Mouse (Mus musculus): ENCODE measurements around the gene Gm12184. TPM values are rescaled to one million over a fixed set of nuclear protein-coding genes. Genes with fewer than 3 reads are reported as not detected.
"Not testable (repeated sequence)": the region's sequence is repeated elsewhere in the genome, so short reads cannot be mapped to it uniquely, and the experiment has no call there.

Gm12184 gene
- total RNA-seq, 2 experiments from 2014 or later, result 0.75 to 1.6 TPM

- intact Hi-C loops (cut with DNase I), result no loop called here
- DNase-seq (ENCODE audit: extremely low spot score in 1 of 2, low spot score in 2 of 2), result no peak
These were observed 25.7 kb upstream of the Gm12184 start for GRCm38 (mm10) chr11:48852190-48852589.

DNA sequence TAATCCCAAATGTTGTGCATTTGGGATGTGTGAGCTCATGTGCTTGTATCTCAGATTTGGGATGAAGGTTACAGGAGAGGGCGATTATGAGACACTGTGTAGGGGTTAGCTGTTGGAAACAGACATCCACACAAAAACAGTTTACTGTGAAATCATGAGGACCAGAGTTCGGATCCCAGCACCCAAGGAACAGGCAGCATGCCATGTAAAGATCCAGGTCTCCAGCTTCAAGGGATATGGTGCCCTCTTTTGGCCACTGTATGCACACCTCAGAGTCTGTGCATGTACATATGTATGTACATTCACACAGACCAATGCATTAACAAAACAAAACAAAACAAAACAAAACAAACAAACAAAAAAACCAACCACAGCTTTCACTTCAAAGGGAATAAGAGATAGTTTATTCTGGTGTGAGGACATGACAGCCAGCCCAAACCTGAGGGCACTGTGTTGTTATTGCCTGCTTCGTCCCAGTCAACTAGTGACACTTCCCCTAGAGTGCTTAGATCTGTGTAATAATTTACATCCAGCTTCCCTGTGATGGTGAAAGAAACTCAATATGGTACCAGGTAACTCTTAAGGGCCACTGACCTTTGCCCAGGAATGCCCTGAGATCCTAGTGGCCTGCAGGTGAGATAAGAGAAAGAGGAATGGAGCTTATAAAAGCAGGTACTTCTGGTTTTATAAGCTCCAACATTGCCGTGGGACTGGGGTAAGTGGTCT, 25.0 kb upstream of the Gm12184 start:
- DNase-seq (ENCODE audit: extremely low spot score in 1 of 2, low spot score in 2 of 2), result no peak
- intact Hi-C loops (cut with DNase I), result no loop called here

- intact Hi-C loops (cut with DNase I), result no loop called here
- DNase-seq (ENCODE audit: extremely low spot score in 1 of 2, low spot score in 2 of 2), result no peak
These were observed 23.8 kb upstream of the Gm12184 start for GRCm38 (mm10) chr11:48850240-48850639.

DNA sequence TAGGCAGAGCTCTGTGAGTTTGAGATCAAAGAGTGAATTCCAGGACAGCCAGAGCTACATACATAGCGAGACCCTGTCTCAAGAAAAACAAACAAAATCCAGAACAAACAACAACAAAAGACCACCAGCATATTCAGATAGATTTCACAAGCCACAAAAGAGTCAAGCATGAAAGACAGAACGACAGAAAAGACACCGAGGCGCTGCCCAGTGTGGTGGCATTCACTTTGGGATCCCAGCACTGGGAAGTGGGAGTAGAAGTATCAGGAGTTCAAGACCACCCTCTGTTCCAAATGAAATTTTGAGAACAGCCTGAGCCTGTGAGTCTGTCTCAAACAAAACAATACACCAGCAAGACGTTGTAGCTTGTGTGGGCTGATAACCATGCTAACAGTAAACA, 20.4 kb upstream of the Gm12184 start:
- DNase-seq (ENCODE audit: extremely low spot score in 1 of 2, low spot score in 2 of 2), result no peak
- intact Hi-C loops (cut with DNase I), result no loop called here

GRCm38 (mm10) chr11:48846362-48846761, 19.9 kb upstream of the Gm12184 start:
- intact Hi-C loops (cut with DNase I); DNase-seq (ENCODE audit: extremely low spot score in 1 of 2, low spot score in 2 of 2): not testable (repeated sequence)

- intact Hi-C loops (cut with DNase I), result no loop called here
- no peak for DNase-seq (ENCODE audit: extremely low spot score in 1 of 2, low spot score in 2 of 2)
These were observed 18.9 kb upstream of the Gm12184 start for GRCm38 (mm10) chr11:48845244-48845815.

GRCm38 (mm10) chr11:48844309-48844708, 17.9 kb upstream of the Gm12184 start:
- intact Hi-C loops (cut with DNase I), result no loop called here
- DNase-seq (ENCODE audit: extremely low spot score in 1 of 2, low spot score in 2 of 2), result no peak

- intact Hi-C loops (cut with DNase I), result no loop called here
- DNase-seq (ENCODE audit: extremely low spot score in 1 of 2, low spot score in 2 of 2), result no peak
These were observed 16.7 kb upstream of the Gm12184 start for GRCm38 (mm10) chr11:48843202-48843601.

- intact Hi-C loops (cut with DNase I), result no loop called here
These were observed 15.9 kb upstream of the Gm12184 start for GRCm38 (mm10) chr11:48842378-48842792.

GRCm38 (mm10) chr11:48841213-48841612, 14.8 kb upstream of the Gm12184 start:
- intact Hi-C loops (cut with DNase I), result no loop called here
- DNase-seq (ENCODE audit: extremely low spot score in 1 of 2, low spot score in 2 of 2), result no peak

More at GRCm38 (mm10) chr11:48842378-48842792, 15.9 kb upstream of the Gm12184 start:
- no peak for DNase-seq (ENCODE audit: extremely low spot score in 1 of 2, low spot score in 2 of 2)

DNA sequence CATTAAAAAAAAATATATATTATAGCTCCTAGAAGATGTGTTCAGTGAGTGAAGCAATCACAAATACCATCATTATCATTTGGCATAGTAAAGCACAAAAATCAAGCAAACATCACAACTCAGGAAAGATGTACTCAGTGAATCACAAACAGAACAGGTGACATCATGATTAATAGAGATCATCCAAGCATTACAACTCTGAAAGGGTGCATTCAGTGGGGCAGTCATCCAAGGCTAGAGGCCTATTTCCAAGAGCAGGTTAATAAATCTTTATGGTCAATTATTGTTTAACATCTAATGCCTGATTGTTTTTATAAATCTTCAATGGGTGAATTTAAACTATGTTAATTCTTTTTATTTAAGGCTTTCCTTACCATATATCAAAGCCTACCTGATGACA, 14.3 kb upstream of the Gm12184 start:
- no peak for DNase-seq (ENCODE audit: extremely low spot score in 1 of 2, low spot score in 2 of 2)
- intact Hi-C loops (cut with DNase I), result no loop called here

DNA sequence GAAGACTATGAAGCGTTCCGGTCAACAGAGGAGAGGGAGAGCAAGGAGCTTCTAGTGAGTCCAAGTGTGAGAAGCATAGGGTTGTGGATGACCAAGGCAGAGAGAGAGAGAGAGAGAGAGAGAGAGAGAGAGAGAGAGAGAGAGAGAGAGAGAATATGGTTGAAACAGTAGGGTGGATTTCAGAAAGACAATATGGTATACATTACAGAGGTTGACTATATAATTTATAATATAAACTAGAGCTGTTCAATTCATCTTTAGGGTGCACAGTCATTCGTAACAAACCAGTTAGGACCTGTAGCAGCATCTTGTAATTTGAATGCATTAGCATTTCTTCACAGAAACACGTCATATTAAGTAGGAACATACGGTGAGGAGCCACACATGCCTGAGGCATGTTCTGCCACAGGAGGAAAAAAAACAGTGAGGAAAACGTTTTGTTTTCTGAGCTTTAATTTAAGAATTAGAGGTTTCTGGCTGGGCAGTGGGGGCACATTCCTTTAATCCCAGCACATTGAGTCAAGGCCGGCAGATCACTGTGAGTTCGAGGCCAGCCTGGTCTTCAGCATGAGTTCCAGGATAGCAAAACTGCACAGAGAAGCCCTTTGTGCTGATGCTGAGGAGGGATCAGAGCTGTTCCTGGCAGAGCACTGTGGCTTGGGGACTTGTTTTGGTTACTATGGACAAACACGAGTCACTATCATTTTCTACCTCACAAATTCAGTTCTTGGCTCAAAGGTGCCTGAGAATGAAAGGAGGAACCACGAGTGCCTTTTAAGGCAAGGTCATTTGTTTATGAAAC, 12.6 kb upstream of the Gm12184 start:
- intact Hi-C loops (cut with DNase I), result no loop called here
- DNase-seq (ENCODE audit: extremely low spot score in 1 of 2, low spot score in 2 of 2), result no peak

DNA sequence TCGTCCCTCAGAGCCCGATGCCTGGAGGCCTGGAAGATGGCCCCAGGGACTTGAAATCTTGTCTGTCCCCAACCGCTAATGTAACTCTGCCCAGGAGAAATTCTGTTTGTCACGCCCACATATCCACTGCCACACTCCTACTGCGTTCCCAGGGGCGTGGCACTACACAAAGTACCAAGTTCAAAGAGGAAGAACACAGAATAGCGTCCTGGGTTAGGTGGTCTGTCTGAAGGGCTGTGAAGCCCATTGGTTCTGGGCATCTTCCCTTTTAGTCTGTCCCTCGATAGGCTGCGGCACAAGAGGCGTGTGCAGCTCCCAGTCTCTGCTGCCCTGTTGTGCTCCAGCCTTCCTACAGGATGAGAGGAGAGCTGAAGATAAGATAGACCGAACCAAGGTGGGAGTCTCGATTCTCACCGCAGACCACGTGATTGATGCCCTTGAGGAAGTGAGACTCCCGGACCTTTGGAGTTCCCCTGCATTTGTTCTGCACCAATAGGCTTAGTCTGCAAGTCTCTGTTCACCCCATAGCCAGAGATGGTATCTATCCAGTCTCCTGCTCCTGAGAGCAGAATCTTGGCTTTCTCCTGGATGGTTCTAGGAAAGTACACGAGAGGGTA, 11.8 kb upstream of the Gm12184 start:
- DNase-seq (ENCODE audit: extremely low spot score in 1 of 2, low spot score in 2 of 2), result no peak
- intact Hi-C loops (cut with DNase I), result no loop called here

- DNase-seq (ENCODE audit: extremely low spot score in 1 of 2, low spot score in 2 of 2), result peak in 1 of 2 experiments; percentile 74
- intact Hi-C loops (cut with DNase I), result no loop called here
These were observed 11.1 kb upstream of the Gm12184 start for GRCm38 (mm10) chr11:48837310-48838180.

DNA sequence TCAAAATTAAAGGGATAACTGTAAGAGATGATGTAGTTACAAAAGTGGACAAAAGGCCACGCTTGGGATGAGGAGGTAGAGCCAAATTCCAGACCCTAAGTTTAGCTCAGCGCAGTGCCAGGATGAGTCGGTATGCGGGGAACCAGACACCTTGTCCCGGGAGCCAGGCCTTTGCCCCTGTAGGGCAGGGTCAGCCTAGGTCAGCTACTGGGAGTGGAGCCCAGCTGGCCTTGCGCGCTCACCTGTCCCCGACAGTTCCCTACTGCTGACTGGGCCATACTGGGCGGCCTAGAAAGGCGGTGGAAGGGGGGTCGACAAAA, 10.5 kb upstream of the Gm12184 start:
- DNase-seq (ENCODE audit: extremely low spot score in 1 of 2, low spot score in 2 of 2), result peak in 1 of 2 experiments; percentile 39
- intact Hi-C loops (cut with DNase I), result no loop called here

GRCm38 (mm10) chr11:48835923-48836322, 9.5 kb upstream of the Gm12184 start:
- intact Hi-C loops (cut with DNase I), result no loop called here
- no peak for DNase-seq (ENCODE audit: extremely low spot score in 1 of 2, low spot score in 2 of 2)

DNA sequence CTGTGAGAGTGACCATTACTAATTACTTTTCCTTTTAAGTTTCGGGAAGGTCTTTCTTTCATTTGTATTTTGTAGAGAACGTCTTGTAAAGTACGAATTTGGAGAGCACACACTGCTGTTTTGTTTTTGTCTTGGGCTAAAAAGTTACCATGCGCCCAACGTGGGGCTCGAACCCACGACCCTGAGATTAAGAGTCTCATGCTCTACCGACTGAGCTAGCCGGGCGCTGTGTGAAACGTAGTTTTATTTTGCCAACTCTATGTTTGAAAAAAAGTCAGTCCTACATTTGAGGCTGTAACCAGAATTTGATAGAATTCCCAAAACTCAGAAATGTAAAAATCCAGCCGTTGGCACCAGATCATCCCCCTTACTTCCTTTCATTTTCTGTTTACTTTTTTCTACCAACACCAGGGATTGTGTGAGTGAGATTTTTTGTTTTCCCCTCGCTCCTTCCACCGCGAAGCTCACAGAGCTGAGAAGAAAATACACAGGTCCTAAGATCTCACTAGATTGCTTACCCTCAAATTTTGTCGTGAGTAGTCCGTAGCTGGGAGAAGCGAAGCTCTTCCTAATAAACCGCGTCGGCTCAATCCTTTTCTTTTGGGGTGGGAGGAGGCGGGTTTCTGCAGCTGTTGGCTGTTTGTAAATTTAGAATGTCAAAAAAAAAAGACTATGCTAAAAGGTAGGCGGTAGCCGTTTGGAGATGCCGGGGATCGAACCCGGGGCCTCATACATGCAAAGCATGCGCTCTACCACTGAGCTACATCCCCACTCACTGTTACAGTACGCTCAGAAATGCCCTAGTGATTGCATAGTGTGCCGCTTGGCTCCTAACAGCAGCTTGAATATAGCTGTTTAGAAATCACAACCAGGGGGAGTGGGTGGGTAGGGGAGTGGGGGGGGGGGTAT, 7.5 kb upstream of the Gm12184 start:
- intact Hi-C loops (cut with DNase I), result no loop called here
- DNase-seq (ENCODE audit: extremely low spot score in 1 of 2, low spot score in 2 of 2), result peak; percentile 86 to 90

Measured in left cerebral cortex, postnatal 10 days (tissue).